Mouse (Mus musculus) kidney, adult 2 months (tissue): Measurements from ENCODE around the gene 1700003E16Rik.

Experiments used
- CTCF ChIP-seq: fragments of 200-500 bp; conservative IDR thresholded peaks from 2 replicates; pipeline ENCODE4 v1.5.1; 2011; ENCODE audit warnings: low read depth, mild to moderate bottlenecking, control low read depth, low read length, moderate library complexity, mixed read lengths; ENCODE audit not compliant: insufficient read depth, insufficient read length
- POLR2A ChIP-seq: fragments of 200-500 bp; IDR thresholded peaks from one replicate; pipeline ENCODE4 v1.6.1; 2011; ENCODE audit warnings: low read depth, low read length, control low read depth

- no peak for TF ChIP-seq CTCF
- TF ChIP-seq POLR2A, result no peak
Observed at GRCm38 (mm10) chr6:83153038-83153437, 3.2 kb upstream of the 1700003E16Rik start.
